Mouse (Mus musculus): ENCODE measurements around the gene B4galt3. TPM values are rescaled to one million over a fixed set of nuclear protein-coding genes. Genes with fewer than 3 reads are reported as not detected.

B4galt3 gene
- polyA plus RNA-seq, 1 experiment from 2014 or later, result 56.8 TPM

DNA sequence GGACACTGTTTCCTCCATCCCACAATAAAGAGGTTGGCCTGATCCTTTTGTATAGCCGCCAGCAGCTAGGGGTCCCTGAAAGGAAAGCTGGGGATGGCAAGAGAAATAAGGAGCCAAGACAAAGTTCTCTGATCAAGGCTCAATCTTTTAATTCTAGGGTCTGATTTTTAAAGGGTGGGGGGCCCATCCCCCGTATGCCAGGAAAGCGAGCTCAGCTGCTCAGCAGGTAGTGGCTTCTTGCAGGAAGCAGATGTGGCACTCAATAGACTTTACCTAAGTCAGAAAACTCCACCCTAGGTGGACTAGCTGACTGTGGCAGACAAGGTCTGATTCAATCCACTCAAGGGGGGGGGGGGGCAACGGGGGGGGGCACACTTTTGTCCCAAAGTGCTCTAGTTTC lies 43.3 kb upstream of the B4galt3 start:
- ATAC-seq (replicated peaks; ENCODE audit: insufficient number of reproducible peaks, low FRiP score, low TSS enrichment, low read depth), result no peak
- no peak overlapping the region for H3K9ac ChIP-seq (replicated peaks; ENCODE audit: low read length)
- H3K4me1 ChIP-seq (ENCODE audit: control insufficient read depth, insufficient read depth, low read length), result no peaks in the 10 kb centered on the region
- no peaks in the 10 kb centered on the region for H3K27me3 ChIP-seq (ENCODE audit: control insufficient read depth, insufficient read depth, low read length)
- no peak for DNase-seq (ENCODE audit: low spot score)
- H3K4me3 ChIP-seq (ENCODE audit: low read depth, low read length), result no peak overlapping the region
- no peaks in the 10 kb centered on the region for H3K9me3 ChIP-seq (replicated peaks; ENCODE audit: control insufficient read depth, low read length)
- WGBS, result 49% methylated on average over 4 of the region's 4 CpGs
- no peak overlapping the region for H3K27ac ChIP-seq (replicated peaks; ENCODE audit: low read depth, low read length)
- no peaks in the 10 kb centered on the region for H3K36me3 ChIP-seq (replicated peaks; ENCODE audit: control insufficient read depth, insufficient read depth, low read depth, low read length)
- no peak overlapping the region for H3K4me2 ChIP-seq (ENCODE audit: low read depth, low read length)

- no peak for ATAC-seq (replicated peaks; ENCODE audit: insufficient number of reproducible peaks, low FRiP score, low TSS enrichment, low read depth)
- H3K27me3 ChIP-seq (ENCODE audit: control insufficient read depth, insufficient read depth, low read length), result no peaks in the 10 kb centered on the region
Measured at GRCm38 (mm10) chr1:171227879-171228278, 42.2 kb upstream of the B4galt3 start.

GRCm38 (mm10) chr1:171229750-171230149 lies 40.4 kb upstream of the B4galt3 start:
- H3K27ac ChIP-seq (replicated peaks; ENCODE audit: low read depth, low read length), result no peak overlapping the region
- H3K4me3 ChIP-seq (ENCODE audit: low read depth, low read length), result no peak overlapping the region
- DNase-seq (ENCODE audit: low spot score) (peak; percentile 25), ATAC-seq (replicated peaks; ENCODE audit: insufficient number of reproducible peaks, low FRiP score, low TSS enrichment, low read depth) (no peak)
- no peaks in the 10 kb centered on the region for H3K4me1 ChIP-seq (ENCODE audit: control insufficient read depth, insufficient read depth, low read length)
- no peaks in the 10 kb centered on the region for H3K27me3 ChIP-seq (ENCODE audit: control insufficient read depth, insufficient read depth, low read length)
- H3K4me2 ChIP-seq (ENCODE audit: low read depth, low read length), result no peak overlapping the region
- no peak overlapping the region for H3K9ac ChIP-seq (replicated peaks; ENCODE audit: low read length)
- 39% methylated on average over 6 of the region's 6 CpGs for WGBS
- peaks cover 4% of the 10 kb centered on the region; the same call in 1 of the 2 replicates for H3K36me3 ChIP-seq (replicated peaks; ENCODE audit: control insufficient read depth, insufficient read depth, low read depth, low read length)
- H3K9me3 ChIP-seq (replicated peaks; ENCODE audit: control insufficient read depth, low read length), result no peaks in the 10 kb centered on the region

More at GRCm38 (mm10) chr1:171227879-171228278, 42.2 kb upstream of the B4galt3 start:
- no peaks in the 10 kb centered on the region for H3K4me1 ChIP-seq (ENCODE audit: control insufficient read depth, insufficient read depth, low read length)
- no peak overlapping the region for H3K4me3 ChIP-seq (ENCODE audit: low read depth, low read length)
- H3K9ac ChIP-seq (replicated peaks; ENCODE audit: low read length), result no peak overlapping the region
- DNase-seq (ENCODE audit: low spot score), result no peak
- H3K27ac ChIP-seq (replicated peaks; ENCODE audit: low read depth, low read length), result no peak overlapping the region
- H3K36me3 ChIP-seq (replicated peaks; ENCODE audit: control insufficient read depth, insufficient read depth, low read depth, low read length), result no peaks in the 10 kb centered on the region
- H3K4me2 ChIP-seq (ENCODE audit: low read depth, low read length), result no peak overlapping the region
- H3K9me3 ChIP-seq (replicated peaks; ENCODE audit: control insufficient read depth, low read length), result no peaks in the 10 kb centered on the region
- whole genome bisulfite sequencing, result 93% methylated on average over 1 of the region's 1 CpGs

DNA sequence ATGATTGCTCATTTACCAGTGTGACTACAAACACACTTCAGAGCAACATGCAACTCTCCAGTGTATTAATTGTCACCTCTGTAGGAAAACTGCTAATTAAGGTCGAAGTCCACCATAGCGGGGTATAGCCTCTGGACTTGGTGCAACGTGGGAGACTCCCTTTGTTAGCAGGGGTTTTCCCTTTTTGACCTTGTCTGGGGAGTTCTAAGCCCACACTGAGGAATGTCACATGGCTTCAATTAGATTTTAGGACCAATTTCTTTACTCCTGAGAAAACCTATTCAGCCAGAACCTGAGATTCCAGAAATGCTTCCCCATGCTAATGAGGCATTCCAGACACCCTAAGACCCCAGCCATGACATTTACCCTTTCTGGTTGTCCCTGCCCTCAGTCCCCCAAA lies 39.9 kb upstream of the B4galt3 start:
- H3K9me3 ChIP-seq (replicated peaks; ENCODE audit: control insufficient read depth, low read length), result no peaks in the 10 kb centered on the region
- ATAC-seq (replicated peaks; ENCODE audit: insufficient number of reproducible peaks, low FRiP score, low TSS enrichment, low read depth) (no peak), DNase-seq (ENCODE audit: low spot score) (peak; percentile 57)
- no peak overlapping the region for H3K4me2 ChIP-seq (ENCODE audit: low read depth, low read length)
- H3K9ac ChIP-seq (replicated peaks; ENCODE audit: low read length), result no peak overlapping the region
- WGBS, result 32% methylated on average over 3 of the region's 3 CpGs
- H3K36me3 ChIP-seq (replicated peaks; ENCODE audit: control insufficient read depth, insufficient read depth, low read depth, low read length), result peaks cover 9% of the 10 kb centered on the region; the same call in 1 of the 2 replicates
- H3K4me3 ChIP-seq (ENCODE audit: low read depth, low read length), result no peak overlapping the region
- H3K4me1 ChIP-seq (ENCODE audit: control insufficient read depth, insufficient read depth, low read length), result no peaks in the 10 kb centered on the region
- H3K27ac ChIP-seq (replicated peaks; ENCODE audit: low read depth, low read length), result no peak overlapping the region
- no peaks in the 10 kb centered on the region for H3K27me3 ChIP-seq (ENCODE audit: control insufficient read depth, insufficient read depth, low read length)

- no peak overlapping the region for H3K27ac ChIP-seq (replicated peaks; ENCODE audit: low read depth, low read length)
- H3K9me3 ChIP-seq (replicated peaks; ENCODE audit: control insufficient read depth, low read length), result no peaks in the 10 kb centered on the region
- WGBS, result 40% methylated on average over 4 of the region's 4 CpGs
- H3K4me1 ChIP-seq (ENCODE audit: control insufficient read depth, insufficient read depth, low read length), result no peaks in the 10 kb centered on the region
- H3K27me3 ChIP-seq (ENCODE audit: control insufficient read depth, insufficient read depth, low read length), result no peaks in the 10 kb centered on the region
- no peak overlapping the region for H3K4me2 ChIP-seq (ENCODE audit: low read depth, low read length)
- DNase-seq (ENCODE audit: low spot score) (no peak), ATAC-seq (replicated peaks; ENCODE audit: insufficient number of reproducible peaks, low FRiP score, low TSS enrichment, low read depth) (no peak)
- H3K4me3 ChIP-seq (ENCODE audit: low read depth, low read length), result no peak overlapping the region
- H3K36me3 ChIP-seq (replicated peaks; ENCODE audit: control insufficient read depth, insufficient read depth, low read depth, low read length), result peaks cover 13% of the 10 kb centered on the region; the same call in 1 of the 2 replicates
- H3K9ac ChIP-seq (replicated peaks; ENCODE audit: low read length), result no peak overlapping the region
Measured at GRCm38 (mm10) chr1:171231844-171232243, 38.3 kb upstream of the B4galt3 start.

DNA sequence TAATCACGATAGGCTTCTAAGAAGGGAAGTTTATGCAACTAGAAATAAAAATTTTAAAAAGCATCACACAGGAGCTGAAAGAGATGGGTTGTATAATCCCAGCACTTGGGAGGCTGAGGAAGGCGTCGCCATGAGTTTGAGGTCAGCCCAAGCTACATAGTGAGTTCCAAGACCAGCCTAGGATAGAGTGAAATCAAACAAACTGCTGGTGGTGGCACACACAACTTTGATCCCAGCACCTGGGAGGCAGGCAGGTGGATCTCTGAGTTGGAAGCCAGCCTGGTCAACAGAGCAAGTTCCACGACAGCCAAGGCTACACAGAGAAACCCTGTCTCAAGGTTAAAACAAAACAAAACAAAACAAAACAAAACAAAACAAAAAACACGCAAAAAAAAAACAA lies 37.8 kb upstream of the B4galt3 start:
- ATAC-seq (replicated peaks; ENCODE audit: insufficient number of reproducible peaks, low FRiP score, low TSS enrichment, low read depth) (no peak), DNase-seq (ENCODE audit: low spot score) (no peak)
- Histone ChIP-seq H3K27me3 (ENCODE audit: control insufficient read depth, insufficient read depth, low read length) (no peaks in the 10 kb centered on the region), H3K27ac (replicated peaks; ENCODE audit: low read depth, low read length) (no peak overlapping the region), H3K9me3 (replicated peaks; ENCODE audit: control insufficient read depth, low read length) (no peaks in the 10 kb centered on the region), H3K9ac (replicated peaks; ENCODE audit: low read length) (no peak overlapping the region), H3K4me1 (ENCODE audit: control insufficient read depth, insufficient read depth, low read length) (no peaks in the 10 kb centered on the region), H3K4me3 (ENCODE audit: low read depth, low read length) (no peak overlapping the region), H3K4me2 (ENCODE audit: low read depth, low read length) (no peak overlapping the region), H3K36me3 (replicated peaks; ENCODE audit: control insufficient read depth, insufficient read depth, low read depth, low read length) (peaks cover 13% of the 10 kb centered on the region; the same call in 1 of the 2 replicates)
- WGBS, result 87% methylated on average over 5 of the region's 5 CpGs

- WGBS, result 89% methylated on average over 12 of the region's 12 CpGs
- Histone ChIP-seq H3K36me3 (replicated peaks; ENCODE audit: control insufficient read depth, insufficient read depth, low read depth, low read length) (peaks cover 15% of the 10 kb centered on the region; the same call in 1 of the 2 replicates), H3K4me3 (ENCODE audit: low read depth, low read length) (no peak overlapping the region), H3K4me1 (ENCODE audit: control insufficient read depth, insufficient read depth, low read length) (no peaks in the 10 kb centered on the region), H3K27me3 (ENCODE audit: control insufficient read depth, insufficient read depth, low read length) (no peaks in the 10 kb centered on the region), H3K27ac (replicated peaks; ENCODE audit: low read depth, low read length) (no peak overlapping the region), H3K9ac (replicated peaks; ENCODE audit: low read length) (no peak overlapping the region), H3K9me3 (replicated peaks; ENCODE audit: control insufficient read depth, low read length) (no peaks in the 10 kb centered on the region), H3K4me2 (ENCODE audit: low read depth, low read length) (no peak overlapping the region)
- DNase-seq (ENCODE audit: low spot score) (no peak), ATAC-seq (replicated peaks; ENCODE audit: insufficient number of reproducible peaks, low FRiP score, low TSS enrichment, low read depth) (no peak)
Measured at GRCm38 (mm10) chr1:171232800-171233730, 37.1 kb upstream of the B4galt3 start.

DNA sequence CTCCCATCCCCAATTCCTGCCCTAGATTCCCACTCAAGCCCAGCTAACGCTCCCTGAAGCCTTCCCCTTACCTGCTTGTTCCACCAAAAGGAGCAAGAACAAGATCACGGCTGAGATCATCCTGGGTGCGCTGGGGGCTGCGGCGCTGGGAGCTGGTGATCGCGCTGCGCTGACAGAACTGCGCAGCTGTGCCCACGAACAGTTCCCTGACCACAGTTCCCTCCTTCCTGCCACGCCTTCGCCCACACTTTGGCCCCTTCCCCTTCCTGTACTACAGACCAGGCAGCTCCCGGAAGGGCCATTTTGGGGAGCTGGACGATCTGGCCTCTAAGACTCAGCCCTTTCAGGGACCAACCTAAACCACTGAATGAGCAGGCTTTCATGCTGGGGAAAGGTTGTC lies 36.0 kb upstream of the B4galt3 start, which contains the start of gene Fcer1g:
Fcer1g (minus strand) TSS at position 240 of the 400 bp plus-strand sequence.
- no peaks in the 10 kb centered on the region for H3K4me1 ChIP-seq (ENCODE audit: control insufficient read depth, insufficient read depth, low read length)
- no peaks in the 10 kb centered on the region for H3K27me3 ChIP-seq (ENCODE audit: control insufficient read depth, insufficient read depth, low read length)
- no peaks in the 10 kb centered on the region for H3K9me3 ChIP-seq (replicated peaks; ENCODE audit: control insufficient read depth, low read length)
- WGBS, result 91% methylated on average over 14 of the region's 14 CpGs
- ATAC-seq (replicated peaks; ENCODE audit: insufficient number of reproducible peaks, low FRiP score, low TSS enrichment, low read depth) (no peak), DNase-seq (ENCODE audit: low spot score) (no peak)
- no peak within 1 kb of the TSS for H3K9ac ChIP-seq (replicated peaks; ENCODE audit: low read length)
- no peak within 1 kb of the TSS for H3K4me2 ChIP-seq (ENCODE audit: low read depth, low read length)
- no peak within 1 kb of the TSS for H3K27ac ChIP-seq (replicated peaks; ENCODE audit: low read depth, low read length)
- peaks cover 16% of the 10 kb centered on the region; the same call in 1 of the 2 replicates for H3K36me3 ChIP-seq (replicated peaks; ENCODE audit: control insufficient read depth, insufficient read depth, low read depth, low read length)
- no peak within 1 kb of the TSS for H3K4me3 ChIP-seq (ENCODE audit: low read depth, low read length)
